Mouse (Mus musculus) MN1 (cell line): ENCODE data around the gene Ipcef1.
"Not testable (repeated sequence)": the region's sequence is repeated elsewhere in the genome, so short reads cannot be mapped to it uniquely, and the experiment has no call there.

Experiments used
- DNase-seq: peaks from one replicate; pipeline ENCODE4 v3.0.0-alpha.2; 2016; ENCODE audit warnings: low spot score

Gene Ipcef1

GRCm38 (mm10) chr10:7035547-7035946 is 16.7 kb downstream of the Ipcef1 start:
- DNase-seq: no peak

DNA sequence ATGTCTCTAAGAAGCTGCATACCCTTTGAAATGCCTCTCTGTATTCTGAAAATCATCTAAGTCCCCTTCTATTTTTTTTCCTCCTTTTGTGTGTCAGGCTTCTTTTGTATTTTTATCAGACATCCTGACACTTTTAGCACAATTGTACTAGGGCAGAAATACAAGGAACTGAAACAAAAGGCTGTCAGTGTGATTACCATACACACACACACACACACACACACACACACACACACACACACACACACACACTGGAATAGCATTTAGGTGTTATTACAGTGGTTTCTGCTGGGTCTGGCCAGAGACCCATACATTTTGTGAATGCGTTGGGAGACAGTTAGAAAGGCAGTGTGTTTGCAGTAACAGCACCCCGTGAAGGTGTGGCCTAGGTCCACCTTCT is 18.8 kb downstream of the Ipcef1 start:
- no peak for DNase-seq

DNA sequence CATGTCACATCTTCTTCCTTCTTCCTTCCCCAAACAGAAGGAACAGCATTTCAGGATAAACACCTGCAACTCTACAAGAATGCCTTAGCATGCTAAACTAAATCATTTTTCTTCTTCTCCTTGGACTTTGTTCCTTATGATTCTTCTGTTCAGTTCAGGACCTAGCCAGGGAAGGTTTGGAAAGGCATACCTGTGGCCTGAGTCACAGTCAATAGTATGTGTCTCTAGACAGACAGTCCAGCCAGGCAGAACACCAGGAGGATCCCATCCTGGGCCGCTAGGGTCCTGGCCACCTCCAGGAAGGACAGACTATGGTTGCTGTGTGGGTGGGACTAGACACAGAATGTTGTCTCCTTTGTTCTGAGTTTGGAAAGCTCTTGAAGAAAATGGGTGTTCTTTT is 27.2 kb downstream of the Ipcef1 start:
- DNase-seq: no peak

- no peak for DNase-seq
Measured at GRCm38 (mm10) chr10:7020551-7020950, 31.7 kb downstream of the Ipcef1 start.

GRCm38 (mm10) chr10:7019781-7020386 is 32.4 kb downstream of the Ipcef1 start:
- DNase-seq: no peak

DNA sequence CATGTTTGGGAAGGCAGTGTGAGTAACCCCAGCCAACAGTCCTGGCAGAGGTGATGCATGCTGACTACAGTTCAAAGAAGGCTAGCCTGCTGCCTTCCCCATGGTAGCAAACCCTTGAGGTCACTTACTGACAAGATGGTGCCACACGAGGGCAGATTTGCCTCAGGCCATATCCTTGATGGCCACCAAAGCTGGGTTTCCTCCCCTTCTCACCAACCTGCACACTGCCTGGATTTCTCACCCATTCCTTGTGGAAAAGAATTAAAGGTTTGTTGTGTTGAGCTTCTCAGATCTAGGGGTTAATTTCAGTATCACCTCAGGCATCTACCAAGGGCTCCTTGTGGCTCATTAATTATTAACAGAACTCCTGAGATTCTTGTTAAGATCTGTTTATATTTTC is 37.1 kb downstream of the Ipcef1 start:
- DNase-seq: no peak

- DNase-seq: no peak
Measured at GRCm38 (mm10) chr10:7010543-7010942, 41.7 kb downstream of the Ipcef1 start.

DNA sequence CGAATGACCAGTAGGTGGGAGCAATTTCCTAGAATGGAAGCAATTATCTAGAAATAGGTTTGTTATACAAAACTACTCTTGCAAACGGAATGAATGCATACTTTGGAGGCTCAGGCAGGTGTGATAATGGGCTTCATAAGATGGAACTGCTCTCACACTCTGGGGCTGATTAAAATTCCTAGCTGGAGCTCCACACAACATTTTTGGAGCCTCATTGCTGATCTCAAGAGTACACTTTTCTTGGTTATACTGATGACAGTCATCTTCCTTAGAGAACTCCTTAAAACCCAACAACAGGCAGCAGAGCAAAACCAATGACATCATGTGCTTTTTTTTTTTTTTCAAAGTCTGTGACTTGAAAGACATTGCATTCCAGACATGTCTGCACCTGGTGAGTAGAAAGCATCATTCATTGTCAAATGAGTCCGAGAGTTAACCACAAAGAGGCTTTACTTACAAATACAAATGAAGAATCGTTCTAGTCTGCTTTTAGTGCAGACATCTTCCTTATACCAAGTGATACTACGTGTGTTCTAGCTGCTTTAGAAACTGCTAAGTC is 47.2 kb downstream of the Ipcef1 start:
- DNase-seq: no peak

GRCm38 (mm10) chr10:7003898-7004297 is 48.4 kb downstream of the Ipcef1 start:
- DNase-seq: not testable (repeated sequence)

- DNase-seq: no peak
Measured at GRCm38 (mm10) chr10:6999355-6999754, 52.9 kb downstream of the Ipcef1 start.

GRCm38 (mm10) chr10:6998576-6999250 is 53.6 kb downstream of the Ipcef1 start:
- DNase-seq: no peak

- no peak for DNase-seq
Measured at GRCm38 (mm10) chr10:6996895-6997294, 55.4 kb downstream of the Ipcef1 start.

DNA sequence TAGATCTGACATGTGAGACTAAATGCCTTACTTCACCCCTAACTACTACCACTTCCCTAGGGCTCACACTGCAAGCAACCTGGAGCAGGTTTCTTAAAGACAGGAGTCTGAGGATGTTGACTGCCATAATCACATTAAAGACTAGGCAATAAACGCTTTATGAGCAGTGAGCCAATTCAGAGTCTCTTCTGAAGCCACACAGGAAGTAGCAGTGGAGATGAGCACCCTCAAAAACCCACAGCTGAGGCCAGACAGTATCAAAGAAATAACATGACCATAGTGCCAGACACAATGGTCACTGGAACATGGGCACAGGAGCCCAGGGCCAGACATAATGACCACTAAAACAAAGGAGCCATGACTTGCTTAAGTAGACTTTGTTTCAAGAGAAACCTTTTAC is 63.7 kb downstream of the Ipcef1 start:
- no peak for DNase-seq

DNA sequence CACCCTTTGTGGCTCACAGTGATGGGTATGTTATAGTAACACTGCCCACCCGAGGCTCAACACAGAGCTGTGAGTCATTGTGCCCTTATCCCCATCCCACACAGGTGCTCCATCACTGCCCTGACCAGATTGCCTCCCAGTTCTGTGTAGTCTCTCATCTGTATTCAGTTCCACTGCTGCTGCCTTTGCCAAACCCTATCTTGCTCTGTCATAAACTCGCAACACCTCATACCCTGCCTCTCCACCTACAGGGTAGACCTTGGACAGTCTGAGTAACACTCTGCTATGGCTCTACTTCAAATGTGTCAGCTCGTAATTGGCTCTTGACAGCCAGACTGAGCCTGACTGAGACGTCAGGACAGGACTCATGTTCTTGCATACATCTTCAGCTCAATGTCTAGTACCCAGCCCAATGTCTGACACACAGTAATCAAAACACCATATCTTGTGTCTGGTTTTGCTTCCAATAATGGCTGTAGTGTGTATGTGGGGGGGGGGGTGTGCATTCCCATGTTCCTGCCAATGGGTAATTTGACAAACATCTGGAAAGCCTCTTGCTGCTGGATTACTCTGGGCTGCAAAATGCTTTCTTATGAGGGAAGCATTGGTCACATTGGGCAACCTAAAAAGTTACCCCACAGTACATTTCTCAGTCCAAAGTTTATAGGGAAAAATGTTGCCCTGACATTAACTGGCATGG is 64.7 kb downstream of the Ipcef1 start:
- DNase-seq: no peak

DNA sequence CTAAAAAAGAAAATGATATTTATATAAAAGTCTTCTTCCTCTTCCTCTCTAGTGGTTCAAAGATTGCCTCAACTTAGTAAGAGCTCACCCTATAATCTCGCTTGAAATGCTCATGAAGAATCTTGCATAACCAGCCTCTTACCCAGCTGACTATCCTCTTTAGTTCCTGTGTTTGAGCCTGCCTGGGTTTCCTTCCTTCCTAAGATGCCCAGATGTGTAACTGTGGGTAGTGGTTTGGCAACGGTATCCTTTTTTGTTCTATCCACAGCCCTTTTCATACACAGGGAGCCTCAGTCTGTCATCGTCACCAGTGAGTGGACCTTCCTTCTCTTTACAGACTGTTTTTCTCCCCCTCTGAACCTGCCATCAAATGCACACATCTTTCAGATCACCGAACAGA is 66.0 kb downstream of the Ipcef1 start:
- DNase-seq: no peak

- no peak for DNase-seq
Measured at GRCm38 (mm10) chr10:6983431-6983830, 68.8 kb downstream of the Ipcef1 start.

- DNase-seq: no peak
Measured at GRCm38 (mm10) chr10:6982751-6983151, 69.5 kb downstream of the Ipcef1 start.

DNA sequence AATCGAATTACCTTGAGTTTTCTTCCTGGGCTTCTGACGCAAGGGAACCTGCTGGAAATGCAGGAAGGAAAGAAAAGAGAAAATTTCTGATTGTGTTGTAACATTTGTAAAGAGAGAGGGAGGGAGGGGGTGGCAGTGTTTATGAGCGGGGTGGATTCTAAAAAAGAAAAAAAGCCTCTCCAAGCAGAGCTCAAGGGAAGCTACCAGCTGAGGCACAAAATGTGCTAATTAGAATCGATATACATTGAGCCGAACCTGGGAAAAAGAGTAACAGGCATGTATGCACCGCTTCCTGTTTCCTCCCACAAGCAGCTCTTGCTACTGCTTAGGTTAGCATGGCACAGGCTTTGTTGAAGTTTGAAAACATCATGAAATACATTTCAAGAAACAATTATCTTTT is 72.0 kb downstream of the Ipcef1 start:
- DNase-seq: no peak

DNA sequence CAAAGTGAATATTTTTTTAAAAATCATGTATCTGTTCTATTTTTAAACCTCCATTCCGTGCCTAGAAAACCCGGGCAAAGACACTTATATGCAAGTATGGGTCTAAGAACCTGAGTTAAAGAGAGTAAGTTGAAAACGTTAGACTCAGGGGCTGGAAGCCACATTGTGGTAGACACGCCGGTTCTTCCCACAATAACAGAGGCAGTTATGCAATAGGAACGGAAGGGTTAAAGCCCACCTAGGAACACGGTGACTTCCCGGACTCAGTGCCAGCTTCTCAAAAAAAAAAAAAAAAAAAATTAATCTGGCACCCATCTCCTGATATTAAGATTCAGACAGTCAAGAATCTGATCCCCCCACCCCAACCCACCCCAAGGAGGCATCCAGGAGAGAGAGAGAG is 72.5 kb downstream of the Ipcef1 start:
- no peak for DNase-seq

GRCm38 (mm10) chr10:6979216-6979615 is 73.1 kb downstream of the Ipcef1 start:
- no peak for DNase-seq

DNA sequence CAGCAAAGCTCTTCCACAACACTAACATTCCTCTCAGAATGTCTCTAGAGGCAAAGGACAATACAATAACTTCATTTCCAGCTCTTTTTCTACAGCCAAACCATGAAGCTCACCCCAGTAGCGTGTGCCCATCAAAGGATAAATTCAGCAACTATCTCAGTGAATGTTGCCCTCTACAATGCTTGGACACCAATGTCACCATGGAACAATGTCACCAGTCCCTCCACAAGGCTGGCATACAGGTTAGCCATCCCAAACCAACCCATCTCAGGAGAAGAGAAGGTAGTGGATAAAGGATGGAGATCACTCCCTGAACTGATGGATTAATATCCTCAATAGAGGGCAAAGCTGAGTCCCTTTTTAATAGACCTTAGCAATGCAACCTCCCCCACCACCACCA is 73.5 kb downstream of the Ipcef1 start:
- DNase-seq: no peak

DNA sequence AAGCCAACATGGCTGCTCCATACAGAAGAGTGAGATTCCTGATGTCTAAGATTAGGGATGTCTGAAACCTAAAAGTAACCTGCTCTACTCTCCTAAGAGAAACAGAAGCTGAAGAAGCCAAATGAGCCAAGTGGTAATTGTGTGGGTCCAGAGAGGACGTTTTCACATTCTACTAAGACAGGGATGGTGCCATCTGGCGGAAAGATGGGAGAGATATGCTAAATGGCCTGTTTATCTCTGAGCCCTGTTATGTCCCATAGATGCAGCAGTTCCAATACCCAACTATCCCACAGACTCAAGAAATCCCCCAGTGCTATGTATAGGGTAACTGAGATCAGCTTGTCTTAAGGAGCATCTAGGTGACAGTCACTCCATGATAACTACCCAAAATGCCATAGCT is 74.4 kb downstream of the Ipcef1 start:
- DNase-seq: no peak

DNA sequence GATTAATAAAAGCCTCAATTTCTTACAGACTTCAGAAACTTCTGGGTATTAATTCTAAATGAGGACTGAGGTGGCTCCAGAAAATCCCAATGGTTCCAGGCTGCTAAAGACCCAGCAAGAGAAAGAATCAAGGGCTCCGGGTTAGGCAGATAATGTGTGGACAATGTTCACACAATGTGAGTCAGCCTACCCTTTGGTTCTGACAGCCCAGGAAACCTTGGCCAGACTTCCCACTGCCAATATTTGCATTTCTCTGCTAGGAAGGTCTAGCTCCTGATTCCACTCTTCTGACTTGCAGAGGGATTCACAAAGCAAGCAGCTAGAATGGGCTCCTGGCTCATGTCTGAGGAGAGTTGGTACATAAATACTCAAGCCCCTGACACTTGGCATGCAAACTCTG is 83.9 kb downstream of the Ipcef1 start:
- DNase-seq: no peak
